Mouse (Mus musculus) hindbrain, postnatal 0 days (tissue): ENCODE data around the gene Btrc. TPM values are rescaled to one million over a fixed set of nuclear protein-coding genes. Genes with fewer than 3 reads are reported as not detected.
"Not testable (repeated sequence)": the region's sequence is repeated elsewhere in the genome, so short reads cannot be mapped to it uniquely, and the experiment has no call there.

Experiments used
- ATAC-seq: fragments of 200-750 bp; cut with Nextera tagmentation; 2 replicates; pipeline ENCODE4 v1.8.0; 2017; ENCODE audit warnings: mild to moderate bottlenecking, moderate TSS enrichment, moderate library complexity
- DNase-seq: peaks from one replicate; pipeline ENCODE4 v3.0.0-alpha.2; 2015; ENCODE audit warnings: low spot score
- H3K27ac ChIP-seq: fragments of 300-500 bp; sonication (generic); 2 replicates; pipeline ENCODE4 v1.5.1; 2014; ENCODE audit warnings: mild to moderate bottlenecking
- H3K27me3 ChIP-seq: fragments of 300-500 bp; sonication (generic); 2 replicates; pipeline ENCODE4 v1.6.1; 2014; ENCODE audit warnings: low read length, mixed read lengths; ENCODE audit not compliant: insufficient read depth
- H3K36me3 ChIP-seq: fragments of 300-500 bp; sonication (generic); 2 replicates; pipeline ENCODE4 v1.6.1; 2014; ENCODE audit warnings: low read length, mixed read lengths; ENCODE audit not compliant: insufficient read depth
- H3K4me1 ChIP-seq: fragments of 300-500 bp; sonication (generic); 2 replicates; pipeline ENCODE4 v1.6.1; 2014; ENCODE audit warnings: antibody characterized with exemption, low read length, mixed read lengths; ENCODE audit not compliant: insufficient read depth
- H3K4me2 ChIP-seq: fragments of 300-500 bp; sonication (generic); 2 replicates; pipeline ENCODE4 v1.6.1; 2014; ENCODE audit warnings: low read depth, mild to moderate bottlenecking, low read length, moderate library complexity, mixed read lengths
- H3K4me3 ChIP-seq: fragments of 300-500 bp; sonication (generic); 2 replicates; pipeline ENCODE4 v1.5.1; 2014; ENCODE audit warnings: low read length
- H3K9ac ChIP-seq: fragments of 300-500 bp; sonication (generic); replicated peaks from 2 replicates; pipeline ENCODE4 v1.6.1; 2014; ENCODE audit warnings: mild to moderate bottlenecking, low read length, moderate library complexity, mixed read lengths
- H3K9me3 ChIP-seq: fragments of 300-500 bp; sonication (generic); 2 replicates; pipeline ENCODE4 v1.6.1; 2016; ENCODE audit warnings: low read length, mixed read lengths
- CTCF ChIP-seq: IDR thresholded peaks from 2 replicates; pipeline ENCODE4 v1.5.1; 2016; ENCODE audit warnings: antibody characterized with exemption, control low read depth, low read depth
- WGBS: fragments of 180-500 bp; shearing (Covaris S2); extraction: QIAGEN DNeasy Blood & Tissue Kit; methylation state at CpG from one replicate; pipeline ENCODE4 v1.1.7; 2014; 5-methylcytosine and 5-hydroxymethylcytosine counted together
- polyA plus RNA-seq: library from polyadenylated mRNA; unstranded; fragments of >200 nt; fragmentation: Nextera tagmentation; extraction: Ambion mirVana; gene quantifications from 2 replicates; pipeline ENCODE4 v1.2.1, GENCODE M21; 2015
- total RNA-seq: library from RNA; depleted of rRNA; stranded (reverse); fragments of >200 nt; gene quantifications from 2 replicates; pipeline ENCODE4 v1.2.3, GENCODE M21; 2014

The Btrc gene
- total and polyA plus RNA-seq, 2 experiments from 2014 or later, result 47.9 to 55.3 TPM

DNA sequence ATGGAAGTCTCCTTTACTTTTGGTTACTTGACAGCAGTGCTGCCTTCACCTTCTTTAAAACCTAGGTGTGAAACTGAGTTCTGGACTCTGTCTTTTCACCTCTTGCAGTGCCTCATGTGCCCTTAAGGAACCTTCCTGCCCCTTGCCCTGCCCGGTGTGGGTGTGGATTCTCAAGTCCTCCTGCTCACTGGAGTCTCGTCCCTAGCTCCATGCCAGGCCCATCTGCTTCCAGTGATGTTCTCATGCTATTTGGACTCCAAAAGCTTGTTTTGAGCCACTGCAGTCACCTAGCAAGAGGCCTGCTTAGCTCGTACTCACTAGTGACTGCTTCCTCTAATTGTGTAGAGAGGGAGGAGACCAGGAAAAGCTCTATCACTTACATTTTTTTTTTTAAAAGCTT lies 50.4 kb downstream of the Btrc start:
- no peak for TF ChIP-seq CTCF
- DNase-seq, result no peak
- no peaks in the 10 kb centered on the region for H3K27me3 ChIP-seq
- no peaks in the 10 kb centered on the region for H3K9me3 ChIP-seq
- no peaks in the 10 kb centered on the region for H3K4me1 ChIP-seq
- no peak for ATAC-seq
- no peak overlapping the region for H3K27ac ChIP-seq
- no peak overlapping the region for H3K4me3 ChIP-seq
- H3K4me2 ChIP-seq, result no peak overlapping the region
- H3K9ac ChIP-seq, result no peak overlapping the region
- 89% methylated on average over 3 of the region's 3 CpGs for WGBS
- no peaks in the 10 kb centered on the region for H3K36me3 ChIP-seq

DNA sequence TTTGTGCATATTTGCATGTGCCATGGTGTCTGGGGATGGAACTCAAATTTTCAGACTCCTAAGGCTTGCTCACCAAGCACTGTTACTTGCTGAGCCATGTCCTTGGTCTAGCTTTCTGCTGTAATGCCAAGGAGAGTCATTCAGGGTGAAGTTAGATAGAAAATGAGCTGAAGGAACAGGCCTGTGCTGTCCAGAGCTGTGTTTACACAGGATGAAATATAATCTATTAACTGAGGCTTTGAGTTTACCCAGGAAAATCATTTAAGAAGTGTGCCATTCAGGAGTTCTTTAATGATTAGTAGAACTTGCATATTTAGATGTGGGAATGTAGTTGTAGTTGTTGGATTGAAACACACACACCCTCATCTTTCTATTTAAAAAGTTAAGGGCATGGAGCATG lies 54.1 kb downstream of the Btrc start:
- TF ChIP-seq CTCF, result no peak
- no peak for DNase-seq

DNA sequence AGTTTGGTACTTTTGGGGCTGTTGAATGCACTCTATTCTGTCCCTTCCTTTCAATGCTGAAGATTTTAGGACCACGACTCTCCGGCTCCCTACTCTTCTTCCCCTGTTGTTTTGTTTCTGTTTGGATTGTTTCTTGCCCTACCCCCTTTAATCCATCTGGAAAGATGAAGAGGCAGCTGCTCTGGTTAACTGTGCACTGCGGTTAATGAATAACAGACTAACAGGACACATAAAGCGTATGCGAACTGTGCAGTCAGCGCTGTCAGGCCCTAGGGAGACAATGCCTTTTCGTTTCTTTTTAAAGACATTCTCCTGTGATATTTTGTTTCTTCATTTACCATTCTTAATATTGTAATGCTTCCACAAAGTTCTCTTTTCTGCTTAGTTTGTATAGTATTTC lies 58.7 kb downstream of the Btrc start:
- no peak overlapping the region for H3K27ac ChIP-seq
- TF ChIP-seq CTCF, result no peak
- no peaks in the 10 kb centered on the region for H3K36me3 ChIP-seq
- no peak overlapping the region for H3K4me2 ChIP-seq
- WGBS, result 47% methylated on average over 7 of the region's 7 CpGs
- no peak overlapping the region for H3K9ac ChIP-seq
- ATAC-seq (no peak), DNase-seq (no peak)
- no peaks in the 10 kb centered on the region for H3K4me1 ChIP-seq
- no peak overlapping the region for H3K4me3 ChIP-seq
- H3K27me3 ChIP-seq, result no peaks in the 10 kb centered on the region
- no peaks in the 10 kb centered on the region for H3K9me3 ChIP-seq

More for the DNA sequence above, 54.1 kb downstream of the Btrc start:
- no peak overlapping the region for H3K27ac ChIP-seq
- H3K36me3 ChIP-seq, result no peaks in the 10 kb centered on the region
- H3K4me1 ChIP-seq, result no peaks in the 10 kb centered on the region
- no peak for ATAC-seq
- no peak overlapping the region for H3K4me3 ChIP-seq
- H3K27me3 ChIP-seq, result no peaks in the 10 kb centered on the region
- no peak overlapping the region for H3K4me2 ChIP-seq
- H3K9ac ChIP-seq, result no peak overlapping the region
- H3K9me3 ChIP-seq, result no peaks in the 10 kb centered on the region

DNA sequence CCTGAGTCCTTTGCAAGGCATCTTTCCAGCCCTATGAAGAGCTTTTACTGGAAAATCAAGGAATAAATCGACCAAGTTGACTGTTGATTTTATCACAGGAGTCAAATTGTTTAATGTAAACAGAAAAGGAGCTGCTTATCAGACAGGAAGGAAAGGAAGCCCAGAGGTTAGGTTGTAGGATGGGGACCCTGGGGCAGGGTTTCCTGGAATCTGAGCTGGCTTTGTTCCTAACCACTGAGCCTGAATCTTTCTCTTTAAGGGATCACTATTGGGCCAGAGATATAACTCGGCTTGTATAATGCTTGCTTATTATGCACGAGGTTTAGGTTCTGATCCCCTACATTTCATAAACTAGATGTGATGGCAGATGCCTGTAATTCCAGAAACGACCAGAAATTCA lies 64.6 kb downstream of the Btrc start:
- Histone ChIP-seq H3K4me2 (no peak overlapping the region), H3K9ac (no peak overlapping the region), H3K27me3 (no peaks in the 10 kb centered on the region), H3K9me3 (no peaks in the 10 kb centered on the region), H3K36me3 (no peaks in the 10 kb centered on the region), H3K27ac (no peak overlapping the region), H3K4me3 (no peak overlapping the region), H3K4me1 (no peaks in the 10 kb centered on the region)
- no peak for ATAC-seq
- 75% methylated on average over 4 of the region's 4 CpGs for WGBS
- no peak for DNase-seq
- TF ChIP-seq CTCF, result no peak

DNA sequence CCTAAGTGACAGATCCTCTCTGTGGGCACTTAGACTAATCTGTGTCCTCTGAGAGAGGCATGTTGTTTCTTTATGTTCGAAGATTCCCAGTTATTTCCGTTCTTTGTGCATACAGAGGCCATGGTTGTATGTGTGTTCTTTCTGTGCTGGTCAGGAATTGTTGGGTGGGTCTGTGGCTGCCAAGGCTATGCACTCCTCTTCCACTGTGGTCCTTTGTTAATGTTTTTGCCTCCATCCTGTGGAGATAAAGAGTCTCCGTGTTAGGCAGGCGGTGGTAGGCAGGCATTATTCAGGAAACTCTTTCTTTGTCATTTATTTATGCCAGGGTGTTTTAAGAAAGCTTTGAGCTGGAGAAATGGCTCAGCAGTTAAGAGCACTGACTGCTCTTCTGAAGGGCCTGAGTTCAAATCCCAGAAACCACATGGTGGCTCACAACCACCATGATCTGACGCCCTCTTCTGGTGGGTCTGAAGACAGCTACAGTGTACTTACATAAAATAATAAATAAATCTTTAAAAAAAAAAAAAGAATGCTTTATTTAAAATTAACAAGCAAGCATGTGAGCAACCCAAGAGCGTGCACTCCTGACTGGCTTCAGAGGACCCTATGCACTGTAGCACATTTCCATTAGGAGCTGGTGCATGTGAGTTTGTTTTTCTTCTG lies 67.6 kb downstream of the Btrc start:
- DNase-seq, result no peak
- H3K9me3 ChIP-seq, result no peaks in the 10 kb centered on the region
- H3K27me3 ChIP-seq, result no peaks in the 10 kb centered on the region
- no peak for ATAC-seq
- H3K36me3 ChIP-seq, result no peaks in the 10 kb centered on the region
- WGBS, result 81% methylated on average over 6 of the region's 6 CpGs
- no peak overlapping the region for H3K9ac ChIP-seq
- H3K4me3 ChIP-seq, result no peak overlapping the region
- no peak overlapping the region for H3K4me2 ChIP-seq
- TF ChIP-seq CTCF, result no peak
- no peak overlapping the region for H3K27ac ChIP-seq
- no peaks in the 10 kb centered on the region for H3K4me1 ChIP-seq

DNA sequence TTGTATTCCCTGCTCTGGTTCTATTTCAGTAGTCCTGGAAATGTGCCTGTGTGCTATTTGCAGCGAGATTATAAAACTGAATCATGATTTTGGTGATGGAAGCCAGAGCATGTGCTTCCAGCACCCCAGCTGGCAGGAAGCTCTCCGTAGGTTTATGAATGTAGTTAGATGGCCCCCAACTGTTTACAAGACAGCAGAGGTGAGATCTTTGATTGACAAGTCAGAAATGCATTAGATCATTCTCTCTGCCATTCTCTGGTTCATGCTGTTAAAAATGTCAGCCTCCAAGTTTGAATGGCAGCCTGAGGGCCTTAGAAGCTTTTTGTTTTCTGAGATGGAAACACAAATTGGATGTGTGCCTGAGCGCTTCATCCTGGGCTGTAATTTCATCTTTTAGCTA lies 68.8 kb downstream of the Btrc start:
- no peaks in the 10 kb centered on the region for H3K27me3 ChIP-seq
- H3K36me3 ChIP-seq, result no peaks in the 10 kb centered on the region
- WGBS, result 44% methylated on average over 3 of the region's 3 CpGs
- no peak overlapping the region for H3K27ac ChIP-seq
- DNase-seq, result no peak
- H3K9me3 ChIP-seq, result no peaks in the 10 kb centered on the region
- ATAC-seq, result no peak
- TF ChIP-seq CTCF, result no peak
- no peak overlapping the region for H3K9ac ChIP-seq
- no peaks in the 10 kb centered on the region for H3K4me1 ChIP-seq
- no peak overlapping the region for H3K4me3 ChIP-seq
- no peak overlapping the region for H3K4me2 ChIP-seq

DNA sequence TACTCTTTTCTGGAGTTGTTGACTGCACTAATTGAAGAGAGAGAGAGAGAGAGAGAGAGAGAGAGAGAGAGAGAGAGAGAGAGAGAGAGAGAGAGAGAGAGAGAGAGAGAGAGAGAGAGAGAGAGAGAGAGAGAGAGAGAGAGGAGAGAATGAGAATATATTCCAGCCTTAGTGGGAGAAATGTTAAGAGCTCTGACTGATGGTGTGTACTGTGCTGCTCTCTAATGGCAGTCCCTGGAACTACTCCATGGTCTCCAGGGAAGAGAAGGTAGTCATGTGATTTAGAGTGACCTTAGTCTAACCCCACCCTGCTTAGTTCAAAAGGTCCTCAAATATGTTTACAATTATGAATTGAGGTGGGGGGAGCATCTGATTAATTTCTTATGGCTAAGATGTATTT lies 72.5 kb downstream of the Btrc start:
- ATAC-seq (peak; percentile 80; the same call in 1 of the 2 replicates), DNase-seq (peak; percentile 83)
- peak; percentile 86 for TF ChIP-seq CTCF
- H3K27ac ChIP-seq, H3K4me3 ChIP-seq, H3K4me2 ChIP-seq, H3K27me3 ChIP-seq, H3K36me3 ChIP-seq, H3K4me1 ChIP-seq, H3K9me3 ChIP-seq, H3K9ac ChIP-seq: not testable (repeated sequence)
